Mouse (Mus musculus) heart, embryonic 13.5 days (tissue): Measurements from ENCODE around the gene Gpatch8. TPM values are rescaled to one million over a fixed set of nuclear protein-coding genes. Genes with fewer than 3 reads are reported as not detected.

ENCODE experiments used
- ATAC-seq: fragments of 200-750 bp; cut with Nextera tagmentation; 2 replicates; pipeline ENCODE4 v1.8.0; 2017; ENCODE audit warnings: moderate TSS enrichment; ENCODE audit not compliant: insufficient number of reproducible peaks, low FRiP score, low TSS enrichment; ENCODE audit errors: extremely low read depth
- H3K27ac ChIP-seq: fragments of 300-500 bp; sonication (generic); replicated peaks from 2 replicates; pipeline ENCODE4 v1.5.1; 2015; ENCODE audit warnings: moderate library complexity, mild to moderate bottlenecking, inconsistent platforms
- H3K27me3 ChIP-seq: fragments of 300-500 bp; sonication (generic); replicated peaks from 2 replicates; pipeline ENCODE4 v1.6.1; 2015; ENCODE audit warnings: mild to moderate bottlenecking, inconsistent platforms
- H3K36me3 ChIP-seq: fragments of 300-500 bp; sonication (generic); 2 replicates; pipeline ENCODE4 v1.6.1; 2015; ENCODE audit warnings: mild to moderate bottlenecking, inconsistent platforms
- H3K4me1 ChIP-seq: fragments of 300-500 bp; sonication (generic); 2 replicates; pipeline ENCODE4 v1.6.1; 2015; ENCODE audit warnings: inconsistent platforms
- H3K4me2 ChIP-seq: fragments of 300-500 bp; sonication (generic); 2 replicates; pipeline ENCODE4 v1.6.1; 2015; ENCODE audit warnings: inconsistent platforms, mild to moderate bottlenecking, moderate library complexity
- H3K4me3 ChIP-seq: fragments of 300-500 bp; sonication (generic); 2 replicates; pipeline ENCODE4 v1.5.1; 2015; ENCODE audit warnings: moderate library complexity, mild to moderate bottlenecking, inconsistent platforms
- H3K9ac ChIP-seq: fragments of 300-500 bp; sonication (generic); 2 replicates; pipeline ENCODE4 v1.6.1; 2015; ENCODE audit warnings: inconsistent platforms, mild to moderate bottlenecking, moderate library complexity
- H3K9me3 ChIP-seq: fragments of 300-500 bp; sonication (generic); 2 replicates; pipeline ENCODE4 v1.6.1; 2016; ENCODE audit warnings: inconsistent platforms
- WGBS: fragments of 180-500 bp; shearing (Covaris S2); methylation state at CpG from one replicate; pipeline ENCODE4 v1.1.7; 2015; ENCODE audit warnings: mixed read lengths; 5-methylcytosine and 5-hydroxymethylcytosine counted together
- polyA plus RNA-seq: library from polyadenylated mRNA; unstranded; fragments of >200 nt; fragmentation: Nextera tagmentation; extraction: Ambion mirVana; gene quantifications from 2 replicates; pipeline ENCODE4 v1.2.1, GENCODE M21; 2015

Gpatch8 gene
- polyA plus RNA-seq, 1 experiment from 2014 or later: 36.1 TPM

DNA sequence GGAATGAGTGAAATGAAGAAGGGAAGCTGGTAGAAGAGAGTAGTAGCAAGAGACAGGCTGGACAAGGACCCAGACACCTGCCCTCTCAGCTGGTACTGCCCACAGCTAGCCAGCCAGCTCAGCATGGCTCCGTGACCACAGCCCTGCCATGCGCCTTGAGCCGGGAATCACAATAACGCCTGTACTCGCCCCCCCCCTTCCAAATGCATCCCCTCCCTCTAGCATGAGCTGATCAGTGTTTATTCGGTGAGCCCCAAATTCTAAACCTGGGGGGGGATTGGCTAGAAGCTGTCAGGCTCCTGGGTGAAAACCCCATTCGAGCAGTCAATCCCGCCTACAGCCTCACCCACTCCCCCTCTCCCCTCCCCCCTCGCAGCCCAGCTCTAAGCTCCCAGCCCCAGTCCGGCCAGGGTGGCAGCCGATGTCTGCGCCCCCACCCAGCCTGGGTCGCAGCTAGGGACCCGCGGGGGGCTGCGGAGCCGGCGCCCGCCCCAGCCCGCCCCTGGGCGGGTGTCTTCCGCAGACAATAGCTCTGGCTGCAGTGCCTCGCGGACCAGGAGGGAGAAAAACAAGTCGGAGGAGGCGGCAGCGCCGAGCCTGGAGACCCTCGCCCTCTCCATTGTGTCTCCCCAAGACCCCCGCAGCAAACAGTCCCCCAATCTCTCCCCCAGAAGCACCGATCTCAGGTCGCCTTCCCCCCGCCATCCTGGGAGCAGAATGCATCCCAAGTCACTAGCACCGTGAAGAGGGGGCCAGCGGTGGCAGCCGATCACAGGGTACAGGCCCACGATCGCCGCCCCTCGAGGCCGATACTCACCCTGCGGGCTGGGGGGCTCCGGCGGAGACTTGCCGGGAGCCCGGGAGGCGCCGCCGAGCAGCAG is 109.4 kb downstream of the Gpatch8 start:
- peak overlapping the region; percentile 99 for H3K9ac ChIP-seq
- H3K4me1 ChIP-seq: peaks cover 56% of the 10 kb centered on the region
- ATAC-seq: no peak; the same call in 1 of the 2 replicates
- peak overlapping the region; percentile 88 for H3K4me3 ChIP-seq
- peaks cover 22% of the 10 kb centered on the region for H3K27me3 ChIP-seq
- peak overlapping the region; percentile 76 for H3K4me2 ChIP-seq
- H3K36me3 ChIP-seq: peaks cover 20% of the 10 kb centered on the region
- 1% methylated on average over 49 of the region's 49 CpGs for WGBS
- H3K9me3 ChIP-seq: no peaks in the 10 kb centered on the region
- H3K27ac ChIP-seq: peak overlapping the region; percentile 92

DNA sequence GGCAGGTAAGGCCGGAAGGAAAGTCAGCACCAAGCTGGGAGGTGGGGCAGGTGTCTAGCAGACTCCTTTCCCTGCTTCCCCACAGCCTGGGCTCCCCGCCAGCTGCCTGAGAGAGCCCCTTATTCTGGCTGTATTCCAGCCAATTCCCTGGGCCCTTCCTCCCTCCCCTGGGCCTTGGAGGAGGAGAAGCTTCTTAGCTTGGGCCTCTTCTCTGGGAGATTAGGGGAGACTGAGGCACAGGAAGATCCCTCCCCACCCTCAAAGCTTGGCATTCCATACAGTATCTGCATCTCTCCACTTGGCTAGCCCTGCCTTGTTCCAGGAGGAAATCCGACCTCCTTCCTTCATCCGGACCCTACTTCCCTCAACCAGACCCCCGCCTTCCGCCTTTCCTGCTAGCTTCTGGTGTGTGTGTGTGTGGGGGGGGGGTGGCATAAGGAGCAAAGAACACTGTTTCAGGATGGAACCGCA is 110.3 kb downstream of the Gpatch8 start:
- Histone ChIP-seq H3K9me3 (no peaks in the 10 kb centered on the region), H3K36me3 (peaks cover 29% of the 10 kb centered on the region), H3K9ac (peak overlapping the region; percentile 99), H3K4me3 (peak overlapping the region; percentile 88), H3K4me2 (peak overlapping the region; percentile 76), H3K27me3 (peaks cover 22% of the 10 kb centered on the region), H3K4me1 (peaks cover 56% of the 10 kb centered on the region), H3K27ac (peak overlapping the region; percentile 92)
- no peak for ATAC-seq
- 11% methylated on average over 7 of the region's 7 CpGs for WGBS

DNA sequence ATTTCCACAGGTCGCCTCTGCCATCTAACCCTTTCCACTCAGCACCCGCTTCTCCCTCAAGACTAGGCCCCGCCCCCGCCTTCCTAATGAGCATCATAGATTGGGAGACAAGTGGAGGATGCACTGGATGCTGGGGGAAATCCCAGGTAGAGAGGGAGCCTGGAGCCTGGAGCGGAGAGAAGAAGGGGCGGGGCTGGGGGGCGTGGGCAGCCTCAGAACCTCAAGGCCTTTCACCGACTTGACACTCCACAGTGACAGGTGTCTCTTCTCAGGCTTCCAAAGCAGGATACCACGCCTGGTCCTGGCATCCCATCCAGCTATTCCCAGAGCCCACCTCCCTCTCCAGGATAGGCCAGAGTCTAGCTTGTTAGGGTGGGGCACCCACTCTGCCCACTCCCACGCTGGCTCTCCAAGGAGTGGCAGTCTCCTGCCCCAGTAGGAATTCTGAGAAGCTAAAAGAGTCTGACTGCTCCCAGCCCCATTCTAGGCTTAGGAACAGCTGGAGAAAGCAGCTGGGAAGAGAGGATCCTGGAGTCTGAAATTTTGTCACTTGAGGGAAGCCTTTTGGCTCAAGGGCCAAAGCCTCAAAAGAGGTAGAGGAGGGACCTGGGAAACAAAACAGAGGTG is 110.8 kb downstream of the Gpatch8 start:
- 16% methylated on average over 10 of the region's 10 CpGs for WGBS
- Histone ChIP-seq H3K27ac (peak overlapping the region; percentile 92), H3K4me3 (peak overlapping the region; percentile 88), H3K9me3 (no peaks in the 10 kb centered on the region), H3K36me3 (peaks cover 35% of the 10 kb centered on the region), H3K27me3 (peaks cover 22% of the 10 kb centered on the region), H3K4me1 (peaks cover 56% of the 10 kb centered on the region), H3K9ac (peak overlapping the region; percentile 99), H3K4me2 (peak overlapping the region; percentile 76)
- ATAC-seq: no peak

DNA sequence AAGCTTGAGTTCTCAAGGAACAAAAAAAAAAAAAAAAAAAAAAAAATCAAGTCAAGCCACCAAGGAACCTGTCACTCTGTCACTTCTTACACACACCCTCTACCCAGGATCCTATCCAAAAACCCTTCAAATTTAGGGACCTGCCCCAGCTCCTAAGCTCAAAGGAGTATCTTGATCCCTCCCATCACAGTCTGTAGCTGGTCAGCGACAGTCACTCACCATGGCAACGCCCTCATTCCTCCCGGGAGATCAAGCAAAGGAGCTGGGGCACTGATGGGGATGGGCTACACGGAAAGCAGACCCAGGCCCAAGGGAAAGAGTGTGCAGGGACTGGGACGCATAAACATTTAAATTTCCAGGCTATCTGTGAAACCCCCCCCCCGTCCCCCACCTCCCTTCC is 111.4 kb downstream of the Gpatch8 start:
- peak overlapping the region; percentile 92; the same call in 1 of the 2 replicates for H3K27ac ChIP-seq
- WGBS: 16% methylated on average over 6 of the region's 6 CpGs
- no peaks in the 10 kb centered on the region for H3K9me3 ChIP-seq
- H3K36me3 ChIP-seq: peaks cover 41% of the 10 kb centered on the region
- peak overlapping the region; percentile 76 for H3K4me2 ChIP-seq
- peak overlapping the region; percentile 99; the same call in 1 of the 2 replicates for H3K9ac ChIP-seq
- H3K4me3 ChIP-seq: 0 out of 2 replicates have a peak overlapping the region, but pooled peaks have one; percentile 88
- peaks cover 56% of the 10 kb centered on the region for H3K4me1 ChIP-seq
- no peak for ATAC-seq
- peaks cover 19% of the 10 kb centered on the region for H3K27me3 ChIP-seq

DNA sequence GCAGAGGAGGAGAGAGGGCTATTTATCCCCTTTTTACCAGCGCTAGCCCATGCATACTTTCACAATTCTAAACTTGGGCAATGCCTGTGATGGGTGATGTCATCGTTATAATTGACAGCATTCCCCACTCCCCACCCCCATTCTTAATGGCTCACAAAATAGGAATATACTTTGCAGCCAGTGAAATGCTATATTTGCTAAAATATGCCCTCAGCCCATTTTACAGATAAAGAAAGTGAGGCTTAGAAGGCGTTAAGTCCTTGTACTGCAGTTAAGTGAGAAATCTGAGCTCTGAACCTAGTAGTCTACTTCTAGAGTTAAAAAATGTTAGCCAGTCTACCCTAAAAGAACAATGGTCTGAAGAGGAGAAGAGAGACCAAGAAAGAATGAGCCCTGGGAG is 111.9 kb downstream of the Gpatch8 start:
- Histone ChIP-seq H3K4me3 (no peak overlapping the region), H3K9ac (peak overlapping the region; percentile 58), H3K9me3 (no peaks in the 10 kb centered on the region), H3K27me3 (peaks cover 19% of the 10 kb centered on the region), H3K27ac (no peak overlapping the region), H3K4me1 (peaks cover 52% of the 10 kb centered on the region), H3K4me2 (0 out of 2 replicates have a peak overlapping the region, but pooled peaks have one; percentile 30), H3K36me3 (peaks cover 45% of the 10 kb centered on the region)
- ATAC-seq: no peak
- WGBS: 59% methylated on average over 3 of the region's 3 CpGs

DNA sequence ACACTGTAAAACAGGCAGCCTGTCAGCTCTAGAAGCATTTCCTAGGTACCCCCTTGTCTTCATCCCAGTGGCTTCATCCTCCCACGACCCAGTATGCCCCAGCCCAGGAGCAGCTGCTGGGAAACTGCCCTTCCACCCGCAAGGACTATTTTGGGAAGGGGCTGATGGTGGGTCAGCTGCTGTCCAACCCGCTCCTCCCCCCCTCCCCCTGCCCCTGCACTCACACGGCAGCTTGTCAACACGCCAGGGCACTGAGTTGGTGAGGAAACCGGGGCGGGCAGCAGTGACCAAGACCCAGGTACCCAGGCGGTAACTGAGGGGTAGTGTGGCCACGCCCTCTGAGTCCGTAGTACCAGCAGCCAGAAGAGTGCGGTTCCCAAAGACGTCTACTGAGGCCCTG is 112.5 kb downstream of the Gpatch8 start:
- peak overlapping the region; percentile 30 for H3K4me2 ChIP-seq
- peaks cover 47% of the 10 kb centered on the region for H3K4me1 ChIP-seq
- WGBS: 30% methylated on average over 12 of the region's 12 CpGs
- H3K27ac ChIP-seq: no peak overlapping the region
- H3K4me3 ChIP-seq: no peak overlapping the region
- H3K9me3 ChIP-seq: no peaks in the 10 kb centered on the region
- H3K9ac ChIP-seq: peak overlapping the region; percentile 58
- no peak for ATAC-seq
- peaks cover 21% of the 10 kb centered on the region for H3K27me3 ChIP-seq
- peaks cover 51% of the 10 kb centered on the region for H3K36me3 ChIP-seq

DNA sequence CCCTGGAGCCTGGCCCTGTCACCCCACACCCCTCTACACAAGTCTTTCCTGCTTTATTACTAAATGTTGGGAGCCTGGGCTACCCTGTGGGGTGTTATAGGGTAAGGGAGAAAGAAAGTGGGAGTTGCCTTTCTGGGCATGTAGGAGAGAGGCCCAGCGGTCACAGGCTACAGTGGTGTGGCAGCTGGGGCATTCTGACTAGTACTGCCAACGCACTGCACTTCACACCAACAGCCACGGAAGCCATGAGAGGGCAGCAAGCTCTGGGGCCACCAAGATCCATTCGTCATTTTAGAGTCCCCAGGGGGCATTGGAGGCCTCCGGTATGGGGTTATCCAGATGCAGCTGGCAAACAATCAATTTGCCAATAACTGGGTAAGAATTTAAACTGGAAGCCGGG is 114.1 kb downstream of the Gpatch8 start:
- no peak overlapping the region for H3K27ac ChIP-seq

DNA sequence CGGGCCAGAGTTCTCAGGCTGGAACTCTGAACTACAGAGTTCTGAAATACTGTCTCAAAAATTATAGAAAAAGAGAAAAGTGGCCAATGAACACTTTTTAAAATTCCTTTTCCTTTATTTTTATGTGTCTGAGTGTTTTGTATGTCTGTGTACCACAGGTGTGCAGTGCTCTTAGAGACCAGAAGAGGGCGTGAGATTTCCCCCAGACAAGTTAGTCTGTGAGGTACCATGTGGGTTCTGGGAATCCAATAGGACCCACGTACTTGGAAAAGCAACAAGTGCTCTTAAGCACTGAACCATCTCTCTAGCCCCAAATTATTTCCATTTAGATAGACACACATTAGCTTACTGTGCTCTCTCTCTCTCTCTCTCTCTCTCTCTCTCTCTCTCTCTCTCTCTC is 114.8 kb downstream of the Gpatch8 start:
- ATAC-seq: no peak
- WGBS: 72% methylated on average over 3 of the region's 3 CpGs
- Histone ChIP-seq H3K27me3 (peaks cover 15% of the 10 kb centered on the region), H3K4me1 (peaks cover 53% of the 10 kb centered on the region), H3K4me2 (no peak overlapping the region), H3K36me3 (peaks cover 72% of the 10 kb centered on the region), H3K4me3 (no peak overlapping the region), H3K9ac (no peak overlapping the region), H3K9me3 (no peaks in the 10 kb centered on the region), H3K27ac (no peak overlapping the region)

More for the DNA sequence above, 114.1 kb downstream of the Gpatch8 start:
- Histone ChIP-seq H3K36me3 (peaks cover 68% of the 10 kb centered on the region), H3K9me3 (no peaks in the 10 kb centered on the region), H3K4me1 (peaks cover 52% of the 10 kb centered on the region), H3K4me2 (no peak overlapping the region), H3K9ac (no peak overlapping the region), H3K27me3 (peaks cover 15% of the 10 kb centered on the region), H3K4me3 (no peak overlapping the region)
- 89% methylated on average over 6 of the region's 6 CpGs for whole genome bisulfite sequencing
- ATAC-seq: no peak

DNA sequence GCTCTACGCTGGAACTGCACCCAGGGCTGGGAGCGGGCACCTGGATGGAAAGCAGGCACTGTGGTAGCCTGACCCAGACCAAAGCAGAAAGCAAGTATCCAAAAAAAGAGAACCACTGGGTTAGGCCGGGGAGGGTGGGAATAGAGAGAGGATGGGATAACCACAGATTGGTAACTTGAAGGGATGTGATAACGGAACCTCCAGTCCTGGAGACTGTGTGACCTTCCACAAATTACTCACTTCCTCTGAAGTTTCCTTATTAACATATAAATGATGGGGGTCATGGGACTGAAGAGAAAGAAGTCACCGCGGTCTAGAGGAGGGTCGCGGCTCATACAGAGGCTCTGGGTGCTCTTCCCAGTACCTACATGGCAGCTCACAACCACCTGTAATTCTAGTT is 115.9 kb downstream of the Gpatch8 start:
- peaks cover 15% of the 10 kb centered on the region for H3K27me3 ChIP-seq
- no peak overlapping the region for H3K27ac ChIP-seq
- H3K4me1 ChIP-seq: peaks cover 50% of the 10 kb centered on the region
- H3K4me2 ChIP-seq: no peak overlapping the region
- H3K36me3 ChIP-seq: peaks cover 84% of the 10 kb centered on the region
- no peaks in the 10 kb centered on the region for H3K9me3 ChIP-seq
- no peak overlapping the region for H3K4me3 ChIP-seq
- ATAC-seq: no peak
- H3K9ac ChIP-seq: no peak overlapping the region
- WGBS: 89% methylated on average over 8 of the region's 8 CpGs

DNA sequence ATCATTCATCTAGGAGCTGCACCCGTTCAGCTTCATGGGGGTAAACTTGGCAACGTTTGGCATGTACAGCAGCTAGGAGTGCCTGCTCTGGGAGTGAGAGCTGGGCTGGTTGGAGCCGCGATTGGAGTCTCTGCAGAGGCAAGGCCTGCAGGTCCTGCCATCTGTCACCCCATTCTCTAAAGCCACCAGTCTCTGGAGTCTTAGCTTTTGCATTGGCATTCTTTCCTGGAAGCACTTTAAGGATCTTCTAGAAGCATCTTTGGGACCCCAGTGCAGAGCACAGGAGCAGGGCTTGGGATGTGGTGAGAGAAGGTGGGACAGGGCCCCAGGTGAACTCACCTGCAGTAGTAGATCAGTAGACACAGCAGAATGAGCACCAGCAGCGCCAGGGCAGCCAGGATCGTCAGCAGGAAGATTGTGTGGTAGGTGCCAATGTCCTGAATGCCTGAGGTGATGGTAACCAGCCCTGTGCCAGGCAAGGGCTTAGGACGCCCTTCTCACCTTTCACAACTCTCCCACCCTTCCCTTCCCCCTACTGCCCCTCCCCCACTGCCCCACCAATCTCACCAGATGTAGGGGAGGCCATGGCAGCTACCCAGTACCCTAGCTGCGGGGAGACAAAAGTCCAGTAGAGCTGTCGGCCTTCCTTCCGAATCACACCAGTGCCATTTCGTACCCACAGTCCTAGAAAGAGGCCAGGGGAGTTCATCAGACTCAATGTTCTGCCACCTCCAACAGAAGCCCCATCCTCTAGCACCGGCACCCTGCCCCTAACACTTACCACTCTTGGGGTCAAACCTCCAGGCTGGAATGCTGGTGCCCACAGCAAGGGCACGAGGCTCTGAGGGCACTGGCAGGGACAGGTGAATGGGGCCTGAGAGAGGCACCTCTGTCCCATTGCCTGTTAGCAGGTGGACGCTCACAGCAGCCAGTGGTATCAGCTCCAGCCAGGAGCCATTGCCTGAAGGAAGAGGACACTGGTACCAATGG is 116.8 kb downstream of the Gpatch8 start:
- Histone ChIP-seq H3K4me2 (peak overlapping the region; percentile 86; the same call in 1 of the 2 replicates), H3K9me3 (no peaks in the 10 kb centered on the region), H3K9ac (peak overlapping the region; percentile 83), H3K4me1 (peaks cover 42% of the 10 kb centered on the region), H3K27me3 (peaks cover 15% of the 10 kb centered on the region), H3K4me3 (peak overlapping the region; percentile 56; the same call in 1 of the 2 replicates), H3K36me3 (peaks cover 92% of the 10 kb centered on the region), H3K27ac (no peak overlapping the region)
- 77% methylated on average over 14 of the region's 14 CpGs for WGBS
- ATAC-seq: no peak
